Mouse (Mus musculus) spleen, postnatal 10 days (tissue): Measurements from ENCODE around the gene Gmeb1.
A peak's percentile ranks its signal among the peaks of the same experiment; 100 is the strongest.
"Not testable (repeated sequence)": the region's sequence is repeated elsewhere in the genome, so short reads cannot be mapped to it uniquely, and the experiment has no call there.

Source experiments
- DNase-seq, 2 experiments: peaks; one replicate each; pipeline ENCODE4 v3.0.0; 2021 to 2022; ENCODE audit warnings: low spot score in 2 of 2

The Gmeb1 gene

DNA sequence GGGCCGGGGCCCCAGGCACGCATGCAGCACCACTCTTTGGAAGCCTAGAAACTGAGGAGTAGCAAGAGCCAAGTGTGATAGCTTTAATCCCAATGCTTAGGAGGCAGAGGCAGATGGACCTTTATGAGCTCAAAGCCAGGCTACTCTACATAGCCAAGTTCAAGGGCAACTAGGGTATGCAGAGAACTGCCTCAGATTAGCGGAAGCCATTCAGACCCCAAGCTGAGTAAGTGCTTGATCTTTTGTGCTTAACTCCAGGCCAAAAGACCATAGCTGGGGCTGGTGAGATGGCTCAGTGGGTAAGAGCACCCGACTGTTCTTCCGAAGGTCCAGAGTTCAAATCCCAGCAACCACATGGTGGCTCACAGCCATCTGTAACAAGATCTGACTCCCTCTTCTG lies 39.4 kb downstream of the Gmeb1 start:
- DNase-seq = not testable (repeated sequence)

DNA sequence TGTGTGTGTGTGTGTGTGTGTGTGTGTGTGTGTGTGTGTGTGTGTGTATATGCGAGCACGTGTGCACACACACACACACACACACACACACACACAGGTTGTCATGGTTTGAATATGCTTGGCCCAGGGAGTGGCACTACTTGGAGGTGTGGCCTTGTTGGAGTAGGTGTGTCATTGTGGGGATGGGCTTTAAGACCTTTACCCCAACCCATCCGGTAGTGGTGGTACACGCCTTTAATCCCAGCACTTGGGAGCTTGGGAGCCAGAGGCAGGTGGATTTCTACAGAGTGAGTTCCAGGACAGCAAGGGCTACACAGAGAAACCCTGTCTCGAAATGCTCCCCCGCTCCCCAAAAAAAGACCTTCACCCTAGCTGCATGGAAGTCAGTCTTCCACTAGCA lies 43.0 kb downstream of the Gmeb1 start:
- not testable (repeated sequence) for DNase-seq

DNA sequence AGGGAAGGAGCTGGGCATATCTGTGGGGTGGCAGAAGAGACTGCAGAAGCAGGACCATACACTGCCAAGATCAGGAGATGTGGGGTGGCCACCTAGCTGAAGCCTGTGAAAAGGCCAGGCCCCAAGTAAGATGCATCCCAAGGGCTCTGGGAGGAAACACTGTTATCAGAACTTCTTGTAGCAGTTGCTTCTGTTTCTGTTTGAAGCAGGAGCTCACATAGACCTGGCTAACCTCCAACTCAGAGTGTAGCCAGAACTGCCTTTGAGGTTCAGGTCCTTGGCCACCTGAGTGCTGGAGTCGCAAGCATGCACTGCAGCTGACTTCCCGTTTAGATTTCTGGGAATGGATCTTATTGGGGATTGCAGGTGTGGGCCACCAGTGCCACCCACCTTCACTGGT lies 43.6 kb downstream of the Gmeb1 start:
- no peak for DNase-seq

DNA sequence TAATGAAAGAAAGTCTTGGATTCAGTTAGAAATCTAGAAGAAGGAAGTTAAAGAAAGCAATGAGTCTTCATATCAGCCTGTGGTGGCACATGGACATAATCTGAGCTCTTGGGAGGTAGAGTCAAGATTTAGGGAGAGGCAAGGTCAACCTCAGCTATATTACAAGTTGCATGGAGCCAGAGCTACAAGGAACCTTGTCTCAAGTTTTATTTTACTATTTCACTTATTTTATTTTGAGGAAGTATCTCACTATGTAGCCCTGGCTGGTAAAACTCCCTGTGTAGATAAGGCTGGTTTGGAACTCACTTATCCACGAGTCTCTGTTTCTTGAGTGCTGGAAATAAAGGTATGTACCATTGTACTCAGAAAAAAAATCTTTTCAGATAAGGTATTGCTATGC lies 44.8 kb downstream of the Gmeb1 start:
- DNase-seq = no peak

DNA sequence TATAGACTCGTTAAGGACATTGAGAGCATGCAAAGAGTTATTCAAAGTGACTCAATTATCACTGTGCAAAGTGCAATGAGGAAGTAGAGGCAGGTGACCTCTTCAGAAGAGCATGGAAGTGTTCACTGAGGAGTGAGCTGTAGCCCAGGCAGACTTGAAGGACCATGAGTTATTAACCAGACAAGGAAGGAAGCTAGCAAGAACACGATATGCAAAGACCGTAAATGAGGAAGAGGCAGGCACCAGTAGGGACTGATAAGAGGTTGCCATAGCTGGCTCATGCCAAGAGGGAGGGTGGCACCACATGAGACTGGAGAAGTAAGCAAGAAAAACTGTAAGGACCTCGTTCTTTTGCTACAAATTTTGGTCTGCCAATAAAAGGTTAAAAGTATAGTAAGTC lies 46.6 kb downstream of the Gmeb1 start:
- peak; percentile 34 to 51 for DNase-seq

DNA sequence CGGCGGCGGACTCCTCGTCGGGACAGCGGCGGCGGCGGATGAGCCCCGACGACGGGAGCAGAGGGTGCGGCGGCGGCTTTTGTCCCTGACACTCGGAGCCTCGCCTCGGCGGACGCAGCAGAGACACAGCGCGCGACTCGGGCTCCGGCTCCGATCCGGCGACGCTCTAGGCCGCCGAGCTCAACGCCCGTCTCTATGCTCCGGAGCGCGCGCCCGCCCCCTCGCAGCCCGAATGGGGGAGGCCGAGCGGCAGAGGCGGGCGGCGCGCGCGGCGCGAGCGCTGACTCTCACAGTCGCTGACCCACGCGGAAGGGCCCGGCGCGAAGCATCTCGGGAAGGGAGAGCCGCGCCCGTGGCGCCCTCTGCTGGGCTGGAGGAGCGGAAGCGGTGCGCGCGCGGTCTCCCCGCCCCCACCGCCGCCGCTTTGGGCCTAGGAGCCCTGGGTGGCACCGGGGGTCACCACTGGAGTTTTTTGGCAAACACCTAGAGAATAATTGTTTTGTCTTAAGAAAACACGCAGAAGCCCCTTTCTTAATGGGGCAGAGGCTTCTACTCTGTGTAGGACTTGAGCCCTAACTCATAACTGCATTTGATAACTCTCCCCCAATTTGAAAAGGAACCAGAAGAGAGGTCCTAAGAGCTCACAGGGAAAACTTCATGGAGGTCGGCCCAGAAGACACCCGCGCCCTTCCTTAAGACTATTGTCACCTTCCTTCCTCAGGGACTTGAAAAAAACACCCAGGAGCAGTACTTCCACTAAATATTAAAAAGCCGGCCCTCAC lies 49.3 kb downstream of the Gmeb1 start, which contains the start of gene Ythdf2:
Gene Ythdf2 (minus strand): TSS at position 351 of the 782 bp plus-strand sequence.
- DNase-seq = peak; percentile 97

DNA sequence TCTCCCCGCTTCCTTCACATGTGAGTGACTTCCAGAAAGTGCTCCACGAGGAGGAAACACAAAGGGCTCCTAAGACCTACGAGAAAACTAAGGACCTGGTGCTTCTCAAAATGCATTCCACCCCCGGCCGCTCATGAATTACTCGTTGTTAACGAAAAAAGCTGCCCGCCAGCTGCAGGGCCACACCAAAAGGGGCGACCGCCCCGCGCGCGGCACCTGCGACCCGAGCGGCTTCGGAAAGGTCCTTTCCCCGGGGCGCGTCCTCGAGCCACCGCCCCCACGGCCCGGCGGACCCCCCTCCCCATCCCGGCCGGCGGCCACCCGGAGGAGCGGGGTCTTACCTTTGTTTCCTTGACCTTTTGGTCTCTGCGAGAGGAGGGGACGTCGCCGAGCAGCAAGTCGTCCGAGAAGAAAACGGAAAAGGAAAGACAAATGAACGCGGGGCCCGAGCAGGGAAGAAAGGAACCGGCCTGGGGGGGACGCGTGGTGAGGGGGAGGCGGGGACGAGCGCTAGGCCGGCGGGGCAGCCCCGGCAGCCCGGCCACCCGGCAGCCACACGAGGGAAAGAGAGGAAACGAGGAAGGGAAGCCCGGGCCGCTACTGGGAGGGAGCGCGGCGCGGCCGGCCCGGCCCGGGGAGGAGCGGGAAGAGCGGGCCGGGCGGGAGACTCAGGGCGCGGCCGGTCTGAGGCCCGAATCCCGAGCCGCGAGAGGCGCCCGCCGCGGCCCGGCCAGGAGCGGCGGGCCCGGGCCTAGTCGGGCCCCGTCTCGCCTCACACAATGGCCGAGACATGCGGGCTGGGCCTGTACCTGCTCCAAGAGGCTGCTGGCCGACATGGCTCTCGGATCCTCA lies 50.1 kb downstream of the Gmeb1 start:
- DNase-seq = peak; percentile 63 to 64

DNA sequence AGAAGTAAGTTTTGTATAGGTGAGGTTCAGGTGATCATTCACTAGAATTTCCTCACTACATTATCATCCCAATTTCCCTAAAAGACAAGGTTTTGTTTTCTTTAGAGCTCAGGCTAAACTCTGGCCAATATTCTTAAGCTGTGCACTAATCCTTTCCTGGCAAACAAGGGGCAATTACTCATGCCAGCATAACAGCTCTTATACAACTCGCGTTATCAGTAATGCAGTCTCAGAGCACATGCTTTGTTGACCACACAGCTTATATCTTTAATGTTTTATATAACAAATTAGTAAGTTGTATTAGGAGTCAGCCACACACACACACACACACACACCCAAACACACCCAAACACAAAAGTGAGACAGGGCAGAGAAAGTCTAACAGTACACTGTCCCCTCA lies 51.1 kb downstream of the Gmeb1 start:
- DNase-seq = no peak

DNA sequence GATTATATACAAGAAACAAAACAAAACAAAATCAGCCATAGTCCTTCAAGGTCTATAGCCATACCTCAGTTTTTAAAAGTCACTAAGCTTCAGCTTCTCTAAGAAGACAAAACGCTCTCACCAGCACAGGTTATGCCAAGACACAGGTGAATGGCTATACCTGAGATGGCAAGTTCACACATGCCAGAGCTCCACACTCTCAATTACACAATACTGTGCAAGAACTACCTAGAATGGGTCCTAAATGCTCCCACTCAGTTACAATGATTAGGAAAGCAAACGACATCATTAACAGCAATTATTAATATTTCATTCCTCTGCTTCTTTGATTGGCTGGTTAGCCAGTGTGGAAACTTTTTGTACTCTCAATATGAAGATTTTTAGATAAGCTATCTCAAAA lies 52.1 kb downstream of the Gmeb1 start:
- no peak for DNase-seq

DNA sequence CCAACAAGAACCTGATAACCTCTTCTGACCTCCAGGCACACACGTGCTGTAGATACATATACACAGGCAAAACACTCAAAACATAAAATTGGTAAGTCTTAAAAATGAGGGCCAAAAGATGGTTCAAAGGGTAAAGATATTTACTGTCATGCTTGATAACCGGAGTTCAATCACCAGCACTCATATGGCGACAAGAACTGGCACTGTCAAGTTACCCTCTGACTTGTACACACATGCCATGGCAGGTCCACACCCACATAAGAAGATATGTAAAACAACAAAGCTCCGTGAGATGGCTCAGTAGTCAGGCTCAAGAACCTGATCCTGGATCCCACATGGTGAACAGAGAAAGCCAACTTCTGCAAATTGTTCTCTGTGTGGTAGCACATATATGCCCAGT lies 54.1 kb downstream of the Gmeb1 start:
- no peak for DNase-seq

DNA sequence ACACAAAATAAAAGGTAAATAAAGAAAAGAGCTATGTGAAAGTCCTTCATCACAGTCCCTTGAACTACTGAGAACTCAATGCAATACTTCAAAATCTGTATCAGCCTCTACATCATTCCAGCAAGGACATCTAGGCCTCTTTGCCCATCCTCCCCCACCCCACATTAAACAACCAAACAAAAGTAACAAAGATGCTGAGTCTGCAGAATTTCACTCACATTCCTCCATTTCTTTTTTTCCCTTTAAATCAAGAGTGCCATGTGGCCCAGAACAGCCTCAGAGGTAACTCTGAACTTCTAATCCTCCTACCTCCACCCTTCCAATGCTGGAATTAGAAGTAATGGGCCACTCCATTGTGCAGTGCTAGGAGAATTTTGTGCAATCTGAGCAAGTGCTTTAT lies 62.6 kb downstream of the Gmeb1 start:
- no peak for DNase-seq

DNA sequence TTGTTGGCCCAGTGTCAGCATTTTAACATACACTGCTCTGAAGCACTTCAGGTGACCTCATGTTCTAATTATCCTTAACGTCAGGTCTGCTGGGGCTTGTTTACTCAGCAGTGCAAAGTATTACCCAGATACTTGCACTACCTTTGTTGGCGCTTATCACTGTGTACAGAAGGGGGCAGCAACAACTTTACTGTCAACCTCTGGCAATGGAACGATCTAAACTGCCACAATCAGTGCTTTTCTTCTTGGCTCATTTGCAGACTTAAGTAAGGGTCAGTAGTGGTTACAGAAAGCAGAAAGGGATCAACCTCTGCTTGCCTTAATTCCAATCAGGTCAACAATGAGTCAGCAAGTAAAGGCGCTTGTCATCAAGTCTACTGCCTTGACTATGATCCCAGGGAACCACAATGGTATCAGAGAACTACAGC lies 63.1 kb downstream of the Gmeb1 start:
- peak in 1 of 2 experiments; percentile 57 for DNase-seq

DNA sequence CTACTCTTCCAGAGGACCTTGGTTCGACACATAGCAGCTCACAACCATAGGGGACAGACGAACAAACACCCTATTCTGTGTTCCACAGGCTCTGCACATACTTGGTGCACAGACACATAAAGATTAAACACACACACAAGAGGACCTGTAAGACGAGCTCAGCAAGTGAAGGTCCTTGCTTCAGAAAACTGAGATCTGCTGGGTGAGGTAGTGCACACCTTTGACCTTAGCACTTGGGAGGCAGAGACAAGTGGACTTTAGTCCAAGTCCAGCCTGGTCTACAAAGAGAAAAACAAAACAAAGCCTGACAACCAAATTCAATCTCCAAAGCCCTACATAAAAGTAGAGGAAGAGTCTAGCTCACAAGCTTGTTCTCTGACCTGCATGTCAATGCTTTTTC lies 66.4 kb downstream of the Gmeb1 start:
- no peak for DNase-seq

DNA sequence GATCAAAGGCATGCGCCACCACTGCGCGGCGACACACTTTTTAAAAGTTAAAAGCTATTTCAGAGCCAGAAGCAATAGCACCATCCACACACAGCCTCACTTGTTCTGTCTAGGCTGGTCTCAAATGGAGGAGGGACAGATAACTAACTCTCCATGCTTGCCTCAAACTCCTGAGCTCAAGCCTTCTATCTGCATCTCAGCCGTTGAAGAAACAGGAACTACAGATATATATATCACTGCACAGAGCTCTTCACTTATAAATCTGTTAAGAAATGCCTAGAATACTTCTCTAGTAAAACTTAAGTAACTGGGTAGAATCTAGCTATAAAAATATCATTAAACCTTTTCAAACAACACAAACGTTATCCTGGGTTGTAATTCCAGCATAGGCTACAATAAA lies 67.0 kb downstream of the Gmeb1 start:
- DNase-seq = no peak

DNA sequence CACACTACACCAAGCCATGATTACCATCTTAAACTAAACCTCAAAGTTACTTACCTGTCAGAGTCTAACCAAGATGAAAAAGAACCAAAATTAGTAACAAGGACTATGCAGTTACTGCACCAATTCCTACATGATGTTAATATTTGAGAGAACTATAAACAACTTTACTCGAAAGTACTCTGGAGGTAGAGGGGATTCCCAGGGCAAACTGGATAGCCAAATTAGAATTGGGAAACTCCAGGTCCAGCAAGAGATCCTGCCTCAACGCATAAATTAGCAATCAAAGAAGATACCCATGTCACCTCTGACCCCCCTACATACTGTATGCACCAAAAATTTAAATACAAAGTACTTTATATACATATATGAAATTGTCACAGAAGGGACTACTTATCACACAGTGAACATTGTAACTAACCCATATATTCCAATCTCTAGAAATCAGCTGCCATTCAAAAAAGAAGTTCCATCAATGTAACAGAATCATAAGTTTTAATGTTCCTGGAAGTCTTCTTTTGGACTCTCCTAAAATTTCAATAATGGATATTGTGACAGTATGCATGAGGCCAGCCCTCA lies 73.5 kb downstream of the Gmeb1 start:
- no peak for DNase-seq

DNA sequence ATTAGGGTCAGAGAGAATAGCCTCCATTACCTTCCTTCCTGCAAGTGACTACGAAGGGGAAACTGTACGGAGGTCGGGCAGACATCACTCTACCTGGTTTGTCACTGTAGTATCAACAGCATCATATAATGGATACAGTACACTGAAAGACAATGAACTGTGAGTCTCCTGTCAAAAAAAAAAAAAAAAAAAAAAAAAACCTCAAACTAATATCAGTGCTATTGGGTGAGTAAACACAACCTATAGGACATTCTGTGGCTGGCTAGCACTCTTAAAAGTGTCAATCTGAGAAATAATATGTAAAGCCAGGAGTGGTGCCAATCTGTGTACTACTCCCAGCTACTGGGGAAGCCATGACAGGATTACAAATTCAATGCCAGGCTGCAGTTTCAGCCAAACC lies 78.2 kb downstream of the Gmeb1 start:
- no peak for DNase-seq

DNA sequence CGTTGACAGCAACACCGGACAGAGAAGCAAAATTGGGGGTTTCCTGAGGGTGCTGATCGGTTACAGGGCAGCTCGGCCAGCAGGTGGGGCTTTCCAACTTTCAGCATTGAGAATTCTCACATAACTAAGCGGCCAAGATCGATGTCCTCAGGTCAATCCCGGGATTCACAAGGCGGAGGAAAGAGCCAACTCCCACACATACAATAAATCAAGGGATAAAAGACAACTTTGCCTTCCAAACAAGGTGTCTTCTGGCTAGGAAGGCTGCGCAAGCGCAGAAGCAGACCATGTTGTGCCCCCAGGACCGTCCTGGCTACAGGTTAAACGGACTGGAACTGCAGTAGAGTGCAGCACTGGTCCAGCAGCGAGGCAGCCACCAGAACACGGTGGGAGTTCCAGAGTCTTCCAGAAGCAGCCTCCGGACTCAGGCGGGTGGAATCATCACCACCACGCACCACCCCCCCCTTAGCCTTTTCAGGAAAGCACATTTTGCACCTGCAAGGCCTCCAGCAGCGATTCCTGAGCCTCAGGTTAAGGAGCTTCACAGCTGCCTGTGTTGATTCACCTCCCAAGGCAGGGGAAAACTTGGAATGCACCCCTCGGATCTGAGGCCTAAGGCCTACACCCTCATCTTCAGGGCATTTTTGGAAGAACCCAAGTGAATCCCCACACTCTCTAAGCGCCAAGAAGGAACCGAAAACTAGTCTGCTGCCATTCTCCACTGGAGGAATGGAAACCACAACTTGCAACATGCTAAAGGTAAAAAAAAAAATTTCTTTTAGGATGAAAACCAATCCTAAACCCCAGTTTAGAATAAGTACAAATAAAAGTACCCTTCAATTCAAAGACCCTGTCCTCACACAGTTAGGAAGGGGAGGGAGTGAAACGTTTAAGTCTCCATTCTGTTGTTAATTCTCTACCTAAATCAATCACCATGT lies 79.4 kb downstream of the Gmeb1 start:
- DNase-seq = peak in 1 of 2 experiments; percentile 31

DNA sequence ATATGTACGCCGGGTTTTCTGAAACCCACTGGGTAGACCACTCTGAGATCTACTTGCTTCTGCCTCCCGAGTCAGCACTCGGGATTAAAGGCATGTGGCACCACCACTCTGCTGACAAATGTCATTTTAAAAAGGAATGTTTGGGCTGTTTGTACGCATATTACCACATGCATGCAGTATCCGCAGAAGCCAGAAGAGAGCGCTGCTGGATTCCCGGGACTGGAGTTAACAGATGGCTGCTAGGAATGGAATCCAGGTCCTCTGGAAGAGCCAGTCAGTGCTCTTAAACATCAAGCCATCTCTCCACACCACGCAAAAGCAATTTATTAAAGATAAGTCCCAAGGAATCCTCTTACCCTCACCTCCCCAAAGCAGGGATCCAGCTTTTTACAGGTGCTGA lies 80.7 kb downstream of the Gmeb1 start:
- DNase-seq = peak; percentile 30 to 69

DNA sequence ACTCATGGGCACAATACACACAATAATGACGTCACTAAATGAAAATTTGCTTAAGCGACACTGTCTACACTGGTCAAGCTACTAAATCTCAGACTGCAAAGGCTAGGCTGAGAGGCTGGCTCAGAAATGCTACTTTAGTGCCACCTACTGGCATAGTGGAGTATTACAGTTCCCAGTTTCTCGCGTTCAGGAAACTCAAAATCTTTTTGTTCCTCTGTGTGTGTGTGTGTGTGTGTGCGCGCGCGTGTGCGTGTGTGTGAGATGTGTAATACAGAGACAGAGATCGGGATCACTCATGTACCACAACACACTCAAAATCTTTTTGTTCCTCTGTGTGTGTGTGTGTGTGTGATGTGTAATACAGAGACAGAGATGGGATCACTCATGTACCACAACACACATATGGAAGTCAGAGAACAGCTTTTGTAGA lies 82.8 kb downstream of the Gmeb1 start:
- DNase-seq = peak; percentile 59 to 70

DNA sequence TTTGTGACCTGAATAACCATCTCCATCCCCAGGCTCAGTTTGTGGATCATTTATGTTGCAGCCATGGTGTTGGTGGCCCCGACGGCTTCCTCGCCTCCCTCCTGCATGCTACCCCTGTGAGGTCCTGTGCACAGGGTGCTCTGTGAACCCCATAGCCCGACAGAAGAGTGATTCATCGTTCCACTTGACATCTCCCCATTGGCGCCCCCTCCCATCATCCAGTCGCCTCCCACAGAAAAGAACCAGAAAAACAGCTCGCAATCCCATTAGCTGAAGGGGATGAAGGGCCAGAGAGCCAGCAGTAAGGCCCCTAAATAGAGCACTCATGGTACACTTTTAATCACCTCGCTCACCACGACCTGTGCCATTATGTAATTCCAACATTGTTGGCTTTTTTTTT lies 84.9 kb downstream of the Gmeb1 start:
- no peak for DNase-seq
